In genomic region chr12:37242484-37242883, GRCm38 (mm10) we compare ENCODE assay signal across 21 mouse cellular contexts. TPM values are rescaled to one million over a fixed set of nuclear protein-coding genes. Genes with fewer than 3 reads are reported as not detected.
DNase-seq lines count a peak whose midpoint lies in the region; ATAC-seq and TF ChIP-seq lines count a peak whose summit lies in the region.
"Had no signal": no experiment of that assay in that cellular context is flagged by ENCODE, and none has a peak within 500 bp of the region (broad histone marks: within the 10 kb centered on the region; RNA-seq: fewer than 3 reads in every experiment).

No protein-coding gene starts in this region.

- in situ Hi-C loops in CH12.LX (cut with MboI; ENCODE audit: low pct_ligation_motif_present, low pct_unique_long_range_greater_than_20kb, low sequenced_read_pairs), result no loop called here

- no peaks in the 10 kb centered on the region for H3K36me3 ChIP-seq in CH12.LX (replicated peaks in 1 of 2; ENCODE audit: control insufficient read depth in 1 of 2, insufficient read depth in 1 of 2, low read length in 1 of 2)
- no peaks in the 10 kb centered on the region for H3K36me3 ChIP-seq in liver, embryonic 16.5 days (ENCODE audit: control insufficient read depth, insufficient read depth)
- H3K36me3 ChIP-seq in neural tube, embryonic 15.5 days, result no peaks in the 10 kb centered on the region
- H3K36me3 ChIP-seq: embryonic facial prominence, embryonic 10.5 days; forebrain, embryonic 12.5 days; limb, embryonic 12.5 days; lung, embryonic 15.5 days; midbrain, embryonic 10.5 days; neural tube, embryonic 13.5 days had no signal

- TF ChIP-seq RAD21 in CH12.LX (IDR thresholded peaks at IDR 0.05; ENCODE audit: low read depth, low read length), result no peak

- intact Hi-C loops in heart, postnatal 14 days (cut with DNase I), result loop anchor here (10.0 kb wide), 1 partner anchor 528 kb away; no protein-coding TSS in a partner anchor

- no peaks in the 10 kb centered on the region for H3K27me3 ChIP-seq in CH12.LX (replicated peaks)
- H3K27me3 ChIP-seq in liver, embryonic 16.5 days (ENCODE audit: control insufficient read depth, insufficient read depth, low read depth, low read length), result no peaks in the 10 kb centered on the region
- no peaks in the 10 kb centered on the region for H3K27me3 ChIP-seq in neural tube, embryonic 15.5 days (replicated peaks)
- H3K27me3 ChIP-seq: forebrain, embryonic 12.5 days; limb, embryonic 12.5 days; lung, embryonic 15.5 days; neural tube, embryonic 13.5 days had no signal

- H3K4me2 ChIP-seq in CH12.LX (ENCODE audit: insufficient read depth, low read depth, poor library complexity, severe bottlenecking), result peak overlapping the region; percentile 67; the same call in 1 of the 2 replicates
- 0 out of 2 replicates have a peak overlapping the region, but pooled peaks have one; percentile 6 for H3K4me2 ChIP-seq in liver, embryonic 16.5 days (ENCODE audit: low read depth, low read length)
- no peak overlapping the region for H3K4me2 ChIP-seq in neural tube, embryonic 15.5 days
- H3K4me2 ChIP-seq: forebrain, embryonic 12.5 days; hindbrain, embryonic 14.5 days; limb, embryonic 12.5 days; lung, embryonic 15.5 days; neural tube, embryonic 13.5 days had no signal

- no peak for TF ChIP-seq CTCF in CH12.LX (conservative IDR thresholded peaks at IDR 0.05 in 1 of 2, IDR thresholded peaks at IDR 0.05 in 1 of 2; ENCODE audit: low read depth in 2 of 2, low read length in 2 of 2)

- WGBS in liver, embryonic 16.5 days (ENCODE audit: insufficient replicate concordance), result 52% methylated on average over 3 of the region's 3 CpGs
- 91% methylated on average over 3 of the region's 3 CpGs for WGBS in neural tube, embryonic 15.5 days

- dilution Hi-C loops in CH12.LX (cut with MboI; ENCODE audit: extremely low pct_ligation_motif_present, extremely low pct_unique_long_range_greater_than_20kb, low sequenced_read_pairs), result no loop called here

- no peaks in the 10 kb centered on the region for H3K9me3 ChIP-seq in CH12.LX (replicated peaks; ENCODE audit: low read length)
- H3K9me3 ChIP-seq in liver, embryonic 16.5 days (replicated peaks; ENCODE audit: control insufficient read depth, low read length), result no peaks in the 10 kb centered on the region
- no peaks in the 10 kb centered on the region for H3K9me3 ChIP-seq in neural tube, embryonic 15.5 days (replicated peaks)
- H3K9me3 ChIP-seq: embryonic facial prominence, embryonic 10.5 days; forebrain, embryonic 12.5 days; limb, embryonic 12.5 days; lung, embryonic 15.5 days; midbrain, embryonic 10.5 days; neural tube, embryonic 13.5 days had no signal

- peak; percentile 65 for TF ChIP-seq EP300 in CH12.LX (IDR thresholded peaks at IDR 0.05; ENCODE audit: low read length)

- H3K4me3 ChIP-seq in CH12.LX (replicated peaks in 1 of 3; ENCODE audit: low read depth in 2 of 3, low read length in 2 of 3, poor library complexity in 1 of 3), result peak overlapping the region in 1 of 3 experiments; percentile 21
- peak overlapping the region; percentile 43 for H3K4me3 ChIP-seq in brown adipose tissue, adult 24 weeks (ENCODE audit: insufficient read depth, low read depth, low read length)
- peak overlapping the region; percentile 36; the same call in 1 of the 2 replicates for H3K4me3 ChIP-seq in liver, embryonic 16.5 days (ENCODE audit: low read depth, low read length)
- H3K4me3 ChIP-seq in neural tube, embryonic 15.5 days (replicated peaks), result no peak overlapping the region
- H3K4me3 ChIP-seq: embryonic facial prominence, embryonic 10.5 days; forebrain, embryonic 12.5 days; limb, embryonic 12.5 days; lung, embryonic 15.5 days; midbrain, embryonic 10.5 days; myocyte; neural tube, embryonic 13.5 days had no signal

- no peak overlapping the region for H3K27ac ChIP-seq in CH12.LX (ENCODE audit: insufficient read depth, low read depth)
- peak overlapping the region; percentile 81 for H3K27ac ChIP-seq in brown adipose tissue, adult 24 weeks (replicated peaks; ENCODE audit: low read depth, low read length)
- peak overlapping the region; percentile 37; the same call in 1 of the 2 replicates for H3K27ac ChIP-seq in liver, embryonic 16.5 days (ENCODE audit: low read length)
- no peak overlapping the region for H3K27ac ChIP-seq in neural tube, embryonic 15.5 days (replicated peaks)
- H3K27ac ChIP-seq: embryonic facial prominence, embryonic 10.5 days; forebrain, embryonic 12.5 days; hindbrain, embryonic 14.5 days; midbrain, embryonic 10.5 days; neural tube, embryonic 13.5 days had no signal

- no peak overlapping the region for H3K9ac ChIP-seq in CH12.LX (ENCODE audit: insufficient read depth, low read depth)
- H3K9ac ChIP-seq in liver, embryonic 16.5 days (ENCODE audit: low read depth, low read length), result no peak overlapping the region
- no peak overlapping the region for H3K9ac ChIP-seq in neural tube, embryonic 15.5 days (replicated peaks)
- H3K9ac ChIP-seq: forebrain, embryonic 12.5 days; hindbrain, embryonic 14.5 days; limb, embryonic 12.5 days; lung, embryonic 15.5 days; neural tube, embryonic 13.5 days had no signal

- H3K4me1 ChIP-seq in CH12.LX (ENCODE audit: control insufficient read depth in 1 of 2, insufficient read depth in 2 of 2), result peaks cover 0 to 5% of the 10 kb centered on the region in 2 experiments; a peak in 2 of 4 replicates
- H3K4me1 ChIP-seq in brown adipose tissue, adult 24 weeks (ENCODE audit: control insufficient read depth, insufficient read depth, insufficient read length, low read length), result no peaks in the 10 kb centered on the region
- no peaks in the 10 kb centered on the region for H3K4me1 ChIP-seq in liver, embryonic 16.5 days (ENCODE audit: control insufficient read depth, low read depth, low read length)
- H3K4me1 ChIP-seq in neural tube, embryonic 15.5 days, result no peaks in the 10 kb centered on the region
- H3K4me1 ChIP-seq: embryonic facial prominence, embryonic 10.5 days; forebrain, embryonic 12.5 days; midbrain, embryonic 10.5 days; neural tube, embryonic 13.5 days had no signal

- ATAC-seq in liver, embryonic 16.5 days (ENCODE audit: low read depth), result no peak
- ATAC-seq in neural tube, embryonic 15.5 days (ENCODE audit: low FRiP score), result no peak
- ATAC-seq: midbrain, embryonic 16.5 days had no signal

- H3K79me2 ChIP-seq in CH12.LX (replicated peaks; ENCODE audit: control insufficient read depth, extremely low read depth, insufficient read depth, poor library complexity, severe bottlenecking), result no peaks in the 10 kb centered on the region

- TF ChIP-seq POLR2A in CH12.LX (IDR thresholded peaks at IDR 0.05; ENCODE audit: low read depth, low read length), result no peak

- peak; percentile 8 to 33 for DNase-seq in heart, adult 9 months (ENCODE audit: low spot score in 2 of 2)
- no peak for DNase-seq in heart, postnatal 14 days
- peak; percentile 45 for DNase-seq in CH12.LX (ENCODE audit: extremely low read depth)
- DNase-seq in B cell, adult 2 months, result no peak
- DNase-seq: adrenal gland, postnatal 25 days; cerebellum, adult 11 months; kidney, postnatal 25 days; thymus, adult 18-20 months; thymus, postnatal 36 days had no signal

TF ChIP-seq in CH12.LX, 34 proteins besides CTCF, POLR2A, EP300 and RAD21:
- TF ChIP-seq CHD1 (IDR thresholded peaks at IDR 0.05; ENCODE audit: low read depth, low read length) (no peak), MEF2A (IDR thresholded peaks at IDR 0.05; ENCODE audit: borderline replicate concordance, low read depth, low read length) (peak; percentile 62; the same call in 1 of the 2 replicates), ZNF384 (IDR thresholded peaks at IDR 0.05; ENCODE audit: low read depth, low read length) (no peak), ELF1 (IDR thresholded peaks at IDR 0.05; ENCODE audit: low read depth, low read length) (no peak), JUN (IDR thresholded peaks at IDR 0.05; ENCODE audit: insufficient read depth, low read depth, low read length) (peak; percentile 32; the same call in 1 of the 2 replicates)

RNA-seq across cellular contexts. Expression of gene Agmo, which starts 1.0 kb away (rescaled TPM):
- 1 to 10 TPM; 1.4 TPM for total RNA-seq in heart, postnatal 14 days (2021)
- total RNA-seq in CH12.LX (2012; rRNA removed), result 0.21 and 0.29 TPM in 2 replicates
- total RNA-seq in CH12.LX (2014; rRNA removed), result 0.78 and 0.89 TPM in 2 replicates
- polyA plus RNA-seq in CH12.LX (2012; ENCODE audit: insufficient read length, low read depth), result 0.52 and 0.61 TPM in 2 replicates
- polyA plus RNA-seq in brown adipose tissue, adult 24 weeks (2012; ENCODE audit: insufficient read depth, insufficient read length, missing spikeins), result 62.1 and 64.0 TPM in 2 replicates
- polyA plus RNA-seq in liver, embryonic 16.5 days (2015; fragmentation: Nextera tagmentation; extraction: Ambion mirVana), result 14.7 and 17.5 TPM in 2 replicates
- polyA plus RNA-seq in neural tube, embryonic 15.5 days (2015; fragmentation: Nextera tagmentation; extraction: Ambion mirVana), result 1.1 and 1.7 TPM in 2 replicates
- polyA plus RNA-seq: embryonic facial prominence, embryonic 10.5 days; myocyte had no signal

Comparison
In these comparisons a context has a peak if more than half of its experiments do, and no peak if none do; other contexts are left out.
1. DNase-seq: peak in heart, adult 9 months (2 of 2) and CH12.LX (single experiment); none in heart, postnatal 14 days (0 of 2) and B cell, adult 2 months (0 of 2).
2. H3K27ac ChIP-seq: peak in brown adipose tissue, adult 24 weeks (single experiment) and liver, embryonic 16.5 days (single experiment); none in CH12.LX (single experiment) and neural tube, embryonic 15.5 days (single experiment).